Mouse (Mus musculus) neural tube, embryonic 11.5 days (tissue): ENCODE measurements around the gene Foxq1. TPM values are rescaled to one million over a fixed set of nuclear protein-coding genes. Genes with fewer than 3 reads are reported as not detected.

ENCODE experiments used
- ATAC-seq: fragments of 200-750 bp; cut with Nextera tagmentation; 2 replicates; pipeline ENCODE4 v1.8.0; 2017; ENCODE audit warnings: moderate number of reproducible peaks, mild to moderate bottlenecking, moderate TSS enrichment, moderate library complexity; ENCODE audit not compliant: insufficient read depth, low FRiP score, low TSS enrichment
- DNase-seq: peaks from one replicate; pipeline ENCODE4 v3.0.0-alpha.2; 2015; ENCODE audit warnings: low spot score
- H3K27ac ChIP-seq: fragments of 300-500 bp; sonication (generic); 2 replicates; pipeline ENCODE4 v1.5.1; 2014; ENCODE audit warnings: low read depth, mild to moderate bottlenecking, low read length
- H3K27me3 ChIP-seq: fragments of 300-500 bp; sonication (generic); 2 replicates; pipeline ENCODE4 v1.6.1; 2014; ENCODE audit warnings: mild to moderate bottlenecking, low read length, mixed read lengths; ENCODE audit not compliant: control insufficient read depth, insufficient read depth
- H3K36me3 ChIP-seq: fragments of 300-500 bp; sonication (generic); 2 replicates; pipeline ENCODE4 v1.6.1; 2014; ENCODE audit warnings: mild to moderate bottlenecking, low read length, moderate library complexity, mixed read lengths; ENCODE audit not compliant: control insufficient read depth, insufficient read depth
- H3K4me1 ChIP-seq: fragments of 300-500 bp; sonication (generic); 2 replicates; pipeline ENCODE4 v1.6.1; 2014; ENCODE audit warnings: low read length, mixed read lengths; ENCODE audit not compliant: control insufficient read depth, insufficient read depth
- H3K4me2 ChIP-seq: fragments of 300-500 bp; sonication (generic); 2 replicates; pipeline ENCODE4 v1.6.1; 2014; ENCODE audit warnings: low read depth, mild to moderate bottlenecking, moderate library complexity
- H3K4me3 ChIP-seq: fragments of 300-500 bp; sonication (generic); 2 replicates; pipeline ENCODE4 v1.5.1; 2014; ENCODE audit warnings: low read depth, low read length
- H3K9ac ChIP-seq: fragments of 300-500 bp; sonication (generic); 2 replicates; pipeline ENCODE4 v1.6.1; 2014; ENCODE audit warnings: mild to moderate bottlenecking, low read length
- H3K9me3 ChIP-seq: fragments of 300-500 bp; sonication (generic); 2 replicates; pipeline ENCODE4 v1.6.1; 2016; ENCODE audit warnings: low read length; ENCODE audit not compliant: control insufficient read depth
- WGBS: fragments of 180-500 bp; shearing (Covaris S2); extraction: QIAGEN DNeasy Blood & Tissue Kit; methylation state at CpG from one replicate; pipeline ENCODE4 v1.1.7; 2014; 5-methylcytosine and 5-hydroxymethylcytosine counted together
- polyA plus RNA-seq: library from polyadenylated mRNA; unstranded; fragments of >200 nt; fragmentation: Nextera tagmentation; extraction: Ambion mirVana; gene quantifications from 2 replicates; pipeline ENCODE4 v1.2.1, GENCODE M21; 2014

The Foxq1 gene
- 1.7 and 1.9 TPM in 2 replicates for polyA plus RNA-seq

DNA sequence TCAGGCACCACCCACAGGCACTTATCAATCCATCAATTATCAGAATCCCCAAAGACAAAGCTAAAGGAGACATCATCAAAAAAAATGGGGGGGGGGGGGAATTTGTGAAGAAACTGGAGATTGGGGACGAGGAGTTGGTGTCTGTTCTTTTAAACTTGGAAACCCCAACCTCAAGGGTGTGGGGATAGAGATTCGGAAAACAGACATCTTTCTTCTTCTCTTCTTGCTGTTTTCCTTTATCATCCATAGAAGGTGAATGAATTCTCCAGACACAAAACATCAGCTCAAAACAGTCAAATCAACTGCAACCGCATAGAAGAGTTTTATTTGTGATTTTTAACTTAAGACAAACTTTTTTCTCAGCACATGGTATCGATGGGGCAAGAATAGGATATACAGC, at the start of gene Foxq1:
Foxq1 (plus strand) TSS at position 301 of the 400 bp plus-strand sequence.
- Histone ChIP-seq H3K9me3 (0 out of 2 replicates have a peak, but pooled peaks cover 3% of the 10 kb centered on the region), H3K9ac (no peak within 1 kb of the TSS), H3K4me1 (peaks cover 13% of the 10 kb centered on the region), H3K36me3 (no peaks in the 10 kb centered on the region), H3K27ac (no peak within 1 kb of the TSS), H3K4me3 (no peak within 1 kb of the TSS), H3K27me3 (peaks cover 64% of the 10 kb centered on the region), H3K4me2 (no peak within 1 kb of the TSS)
- no peak for DNase-seq
- ATAC-seq: no peak
- WGBS: 80% methylated on average over 4 of the region's 4 CpGs

DNA sequence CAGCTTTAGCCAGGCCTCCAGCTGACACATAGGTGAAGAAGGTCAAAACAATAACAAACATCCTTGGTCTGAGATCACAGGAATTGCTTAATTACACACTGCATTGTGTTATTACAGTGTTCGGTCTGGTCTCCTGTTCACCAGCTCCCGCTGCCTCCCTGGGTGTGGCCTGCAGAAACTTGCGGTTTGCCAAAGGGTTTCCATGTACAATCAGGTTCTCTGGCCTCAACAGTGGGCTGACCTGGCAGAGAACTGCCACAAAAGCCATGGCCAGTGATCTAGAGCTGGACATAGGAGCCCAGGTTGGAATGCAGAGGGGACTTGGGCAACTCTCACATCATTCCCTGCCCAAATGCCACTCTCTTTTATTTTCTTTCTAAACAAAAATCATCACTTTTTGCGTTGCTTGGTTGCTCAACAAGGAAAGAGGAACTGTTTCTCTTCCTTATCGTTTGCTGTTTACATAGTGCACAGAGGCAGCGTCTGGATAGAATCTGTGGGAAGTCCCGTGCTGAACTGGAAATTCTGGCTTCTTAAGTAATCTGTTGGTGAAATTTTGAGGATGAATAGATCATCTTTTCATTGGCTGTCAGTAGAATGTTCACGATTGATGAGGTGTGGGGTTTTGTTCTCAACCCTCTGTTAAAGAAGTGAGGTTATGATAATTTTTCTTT, 49.3 kb upstream of the Foxq1 start:
- Histone ChIP-seq H3K27ac (no peak overlapping the region), H3K9me3 (no peaks in the 10 kb centered on the region), H3K4me2 (no peak overlapping the region), H3K27me3 (no peaks in the 10 kb centered on the region), H3K4me1 (no peaks in the 10 kb centered on the region), H3K9ac (no peak overlapping the region), H3K36me3 (no peaks in the 10 kb centered on the region), H3K4me3 (no peak overlapping the region)
- ATAC-seq: no peak
- WGBS: 74% methylated on average over 8 of the region's 8 CpGs
- DNase-seq: no peak

- H3K9me3 ChIP-seq: no peaks in the 10 kb centered on the region
- ATAC-seq: no peak
- no peak overlapping the region for H3K27ac ChIP-seq
- no peaks in the 10 kb centered on the region for H3K4me1 ChIP-seq
- no peak overlapping the region for H3K4me3 ChIP-seq
- no peak overlapping the region for H3K4me2 ChIP-seq
- 93% methylated on average over 7 of the region's 7 CpGs for WGBS
- no peak overlapping the region for H3K9ac ChIP-seq
- H3K27me3 ChIP-seq: no peaks in the 10 kb centered on the region
- no peak for DNase-seq
- H3K36me3 ChIP-seq: no peaks in the 10 kb centered on the region
Observed at GRCm38 (mm10) chr13:31515261-31515660, 40.7 kb upstream of the Foxq1 start.

DNA sequence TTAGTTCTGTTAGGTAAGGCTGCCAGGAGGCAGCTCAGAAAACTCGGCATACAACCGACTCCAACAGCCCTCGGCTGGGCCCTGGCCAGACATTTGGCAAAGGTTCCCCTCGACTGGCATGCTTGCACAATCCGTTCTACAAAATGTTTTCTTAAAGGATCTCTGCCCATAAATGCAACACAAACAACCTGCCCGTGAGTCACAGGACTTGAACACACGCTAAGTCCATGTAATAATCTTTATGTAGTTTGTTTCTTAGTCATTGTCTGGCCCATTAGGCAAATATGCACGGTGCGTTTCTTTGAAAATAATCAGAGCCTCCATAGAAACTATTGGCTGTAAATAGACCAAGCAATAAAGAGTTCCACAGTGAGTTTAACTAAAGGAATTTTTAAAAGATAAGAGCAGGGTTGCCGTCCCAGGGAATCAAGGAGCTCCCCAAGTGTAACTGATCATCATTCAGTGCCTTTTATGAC, 37.5 kb upstream of the Foxq1 start:
- H3K9ac ChIP-seq: no peak overlapping the region
- H3K9me3 ChIP-seq: no peaks in the 10 kb centered on the region
- no peaks in the 10 kb centered on the region for H3K27me3 ChIP-seq
- no peak overlapping the region for H3K4me2 ChIP-seq
- H3K4me1 ChIP-seq: no peaks in the 10 kb centered on the region
- no peak for DNase-seq
- H3K4me3 ChIP-seq: no peak overlapping the region
- no peak for ATAC-seq
- H3K36me3 ChIP-seq: no peaks in the 10 kb centered on the region
- no peak overlapping the region for H3K27ac ChIP-seq
- WGBS: 77% methylated on average over 10 of the region's 10 CpGs

DNA sequence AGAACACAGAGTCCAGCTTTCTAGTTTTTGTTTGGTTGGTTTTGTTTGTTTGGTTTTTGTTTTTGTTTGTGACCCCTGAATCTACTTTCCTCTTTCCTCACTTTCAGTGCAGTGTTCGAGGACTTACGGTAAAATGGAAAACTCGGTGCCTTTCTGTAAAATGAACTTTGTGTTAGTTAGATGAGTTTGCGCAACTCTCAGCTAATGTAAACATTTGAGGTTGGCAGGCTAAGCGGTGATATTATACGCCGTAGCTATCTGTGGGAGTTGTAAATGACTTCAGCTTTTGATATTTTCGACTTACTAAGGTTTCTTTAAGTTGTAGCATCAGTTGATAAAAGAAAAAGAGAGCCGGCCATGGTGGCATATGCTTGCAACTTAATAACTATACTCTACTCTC, 37.0 kb upstream of the Foxq1 start:
- no peaks in the 10 kb centered on the region for H3K9me3 ChIP-seq
- H3K27me3 ChIP-seq: no peaks in the 10 kb centered on the region
- no peaks in the 10 kb centered on the region for H3K4me1 ChIP-seq
- 93% methylated on average over 9 of the region's 9 CpGs for WGBS
- DNase-seq (no peak), ATAC-seq (no peak)
- H3K36me3 ChIP-seq: no peaks in the 10 kb centered on the region
- H3K4me3 ChIP-seq: no peak overlapping the region
- H3K4me2 ChIP-seq: no peak overlapping the region
- no peak overlapping the region for H3K27ac ChIP-seq
- no peak overlapping the region for H3K9ac ChIP-seq

- Histone ChIP-seq H3K36me3 (no peaks in the 10 kb centered on the region), H3K27ac (no peak overlapping the region), H3K9me3 (no peaks in the 10 kb centered on the region), H3K9ac (no peak overlapping the region), H3K4me1 (no peaks in the 10 kb centered on the region), H3K4me3 (no peak overlapping the region), H3K4me2 (no peak overlapping the region), H3K27me3 (peaks cover 2% of the 10 kb centered on the region; the same call in 1 of the 2 replicates)
- no peak for ATAC-seq
- 90% methylated on average over 4 of the region's 4 CpGs for WGBS
- no peak for DNase-seq
Observed at GRCm38 (mm10) chr13:31524976-31525375, 31.0 kb upstream of the Foxq1 start.

- WGBS: 80% methylated on average over 5 of the region's 5 CpGs
- H3K4me2 ChIP-seq: no peak overlapping the region
- no peak for ATAC-seq
Observed at GRCm38 (mm10) chr13:31531186-31531585, 24.7 kb upstream of the Foxq1 start.

GRCm38 (mm10) chr13:31531651-31532061, 24.3 kb upstream of the Foxq1 start:
- peak; percentile 57 for DNase-seq
- H3K4me2 ChIP-seq: no peak overlapping the region
- H3K4me3 ChIP-seq: no peak overlapping the region
- H3K27ac ChIP-seq: no peak overlapping the region
- WGBS: 6% methylated on average over 8 of the region's 8 CpGs
- peaks cover 4% of the 10 kb centered on the region; the same call in 1 of the 2 replicates for H3K27me3 ChIP-seq
- peaks cover 4% of the 10 kb centered on the region; the same call in 1 of the 2 replicates for H3K4me1 ChIP-seq
- H3K9ac ChIP-seq: no peak overlapping the region
- H3K9me3 ChIP-seq: no peaks in the 10 kb centered on the region
- H3K36me3 ChIP-seq: no peaks in the 10 kb centered on the region
- peak; percentile 71 for ATAC-seq

More at GRCm38 (mm10) chr13:31531186-31531585, 24.7 kb upstream of the Foxq1 start:
- no peak overlapping the region for H3K9ac ChIP-seq
- DNase-seq: no peak
- no peak overlapping the region for H3K4me3 ChIP-seq
- peaks cover 4% of the 10 kb centered on the region; the same call in 1 of the 2 replicates for H3K27me3 ChIP-seq
- H3K27ac ChIP-seq: no peak overlapping the region
- peaks cover 4% of the 10 kb centered on the region; the same call in 1 of the 2 replicates for H3K4me1 ChIP-seq
- H3K36me3 ChIP-seq: no peaks in the 10 kb centered on the region
- H3K9me3 ChIP-seq: no peaks in the 10 kb centered on the region

DNA sequence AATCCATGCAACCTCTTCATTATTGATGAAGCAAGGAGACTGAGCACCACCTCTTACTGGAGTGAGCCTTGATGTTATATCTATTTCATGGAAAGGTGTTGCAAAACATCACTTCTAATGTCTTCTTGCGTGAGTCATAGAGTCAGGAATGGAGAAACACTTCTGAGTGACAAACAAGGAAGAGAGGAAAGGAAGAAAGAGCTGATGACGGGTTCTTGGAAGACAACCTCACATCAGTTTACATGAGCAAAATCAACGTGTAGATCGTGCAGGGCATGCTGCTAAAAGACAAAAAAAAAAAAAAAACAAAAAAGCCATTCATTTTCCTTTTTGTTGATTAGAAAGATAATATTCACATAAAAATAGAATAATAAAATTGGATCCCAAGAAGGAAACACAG, 21.2 kb upstream of the Foxq1 start:
- WGBS: 92% methylated on average over 4 of the region's 4 CpGs
- Histone ChIP-seq H3K27ac (no peak overlapping the region), H3K27me3 (0 out of 2 replicates have a peak, but pooled peaks cover 4% of the 10 kb centered on the region), H3K4me2 (no peak overlapping the region), H3K9me3 (no peaks in the 10 kb centered on the region), H3K36me3 (no peaks in the 10 kb centered on the region), H3K4me3 (no peak overlapping the region), H3K9ac (no peak overlapping the region), H3K4me1 (peaks cover 4% of the 10 kb centered on the region; the same call in 1 of the 2 replicates)
- no peak for ATAC-seq
- no peak for DNase-seq
